Mouse (Mus musculus) MEL (cell line): Measurements from ENCODE around the gene Adamts16. TPM values are rescaled to one million over a fixed set of nuclear protein-coding genes. Genes with fewer than 3 reads are reported as not detected.

ENCODE experiments used
- DNase-seq: peaks from one replicate; pipeline ENCODE4 v3.0.0; 2011; ENCODE audit warnings: low read depth, low spot score
- H3K27ac ChIP-seq: 2 replicates; pipeline ENCODE4 v1.5.1; 2012; ENCODE audit warnings: low read depth, mild to moderate bottlenecking, control low read depth, low read length, moderate library complexity; ENCODE audit not compliant: control insufficient read depth
- H3K27me3 ChIP-seq, 2 experiments: fragments of 150-350 bp in 1 of 2; sonication (generic) in 1 of 2; 2 replicates each; pipeline ENCODE4 v1.6.1; 2012; ENCODE audit warnings: low read length in 2 of 2, mild to moderate bottlenecking in 2 of 2, improper control_type of control experiment in 1 of 2, moderate library complexity in 1 of 2; ENCODE audit not compliant: insufficient read depth in 2 of 2, control insufficient read depth in 1 of 2
- H3K36me3 ChIP-seq, 2 experiments: 2 replicates each; pipeline ENCODE4 v1.6.1; 2012 to 2014; ENCODE audit warnings: low read length in 2 of 2, improper control_type of control experiment in 1 of 2, inconsistent platforms in 1 of 2, mild to moderate bottlenecking in 1 of 2; ENCODE audit not compliant: insufficient read depth in 2 of 2, control insufficient read depth in 1 of 2
- H3K4me1 ChIP-seq, 2 experiments: fragments of 150-350 bp in 1 of 2; sonication (generic) in 1 of 2; 2 replicates each; pipeline ENCODE4 v1.6.1; 2012; ENCODE audit warnings: low read length in 2 of 2, improper control_type of control experiment in 1 of 2, mild to moderate bottlenecking in 1 of 2; ENCODE audit not compliant: insufficient read depth in 2 of 2, control insufficient read depth in 1 of 2
- H3K4me3 ChIP-seq, 2 experiments: fragments of 150-350 bp in 1 of 2; sonication (generic) in 1 of 2; 2 replicates each; pipeline ENCODE4 v1.5.1; 2012; ENCODE audit warnings: low read depth in 2 of 2, low read length in 2 of 2, mild to moderate bottlenecking in 2 of 2, moderate library complexity in 2 of 2, control low read depth in 1 of 2, improper control_type of control experiment in 1 of 2; ENCODE audit not compliant: control insufficient read depth in 1 of 2, insufficient read depth in 1 of 2
- H3K79me2 ChIP-seq: 2 replicates; pipeline ENCODE4 v1.6.1; 2012; ENCODE audit warnings: mild to moderate bottlenecking, low read length, moderate library complexity; ENCODE audit not compliant: control insufficient read depth, poor library complexity, insufficient read depth
- H3K9ac ChIP-seq: 2 replicates; pipeline ENCODE4 v1.6.1; 2012; ENCODE audit warnings: low read depth, mild to moderate bottlenecking, control low read depth, low read length, moderate library complexity; ENCODE audit not compliant: control insufficient read depth, poor library complexity, severe bottlenecking
- H3K9me3 ChIP-seq: fragments of 150-350 bp; sonication (generic); replicated peaks from 2 replicates; pipeline ENCODE4 v1.6.1; 2012; ENCODE audit warnings: mild to moderate bottlenecking, low read length, improper control_type of control experiment, moderate library complexity; ENCODE audit not compliant: insufficient read depth
- BHLHE40 ChIP-seq: IDR thresholded peaks from 2 replicates; pipeline ENCODE4 v1.6.1; 2012; ENCODE audit warnings: low read depth, mild to moderate bottlenecking, inconsistent platforms, low read length, improper control_type of control experiment, borderline replicate concordance
- CHD2 ChIP-seq: IDR thresholded peaks from 2 replicates; pipeline ENCODE4 v1.6.1; 2011; ENCODE audit warnings: low read length, improper control_type of control experiment
- E2F4 ChIP-seq: IDR thresholded peaks from 2 replicates; pipeline ENCODE4 v1.6.1; 2011; ENCODE audit warnings: low read depth, low read length, improper control_type of control experiment, borderline replicate concordance
- EP300 ChIP-seq, 2 experiments: IDR thresholded peaks; 2 replicates each; pipeline ENCODE4 v1.6.1; 2011; ENCODE audit warnings: improper control_type of control experiment in 2 of 2, low read length in 2 of 2, low read depth in 1 of 2, mild to moderate bottlenecking in 1 of 2
- GABPA ChIP-seq: IDR thresholded peaks from 2 replicates; pipeline ENCODE4 v1.6.1; 2012; ENCODE audit warnings: low read depth, mild to moderate bottlenecking, inconsistent platforms, low read length, improper control_type of control experiment, moderate library complexity
- GATA1 ChIP-seq: IDR thresholded peaks from 2 replicates; pipeline ENCODE4 v1.6.1; 2011; ENCODE audit warnings: low read depth, low read length, improper control_type of control experiment
- HCFC1 ChIP-seq: IDR thresholded peaks from 2 replicates; pipeline ENCODE4 v1.6.1; 2012; ENCODE audit warnings: low read depth, mild to moderate bottlenecking, inconsistent platforms, low read length, improper control_type of control experiment, moderate library complexity
- JUND ChIP-seq: IDR thresholded peaks from 2 replicates; pipeline ENCODE4 v1.6.1; 2011; ENCODE audit warnings: low read depth, mild to moderate bottlenecking, improper control_type of control experiment, low read length
- MAFK ChIP-seq: IDR thresholded peaks from 2 replicates; pipeline ENCODE4 v1.6.1; 2011; ENCODE audit warnings: low read depth, mild to moderate bottlenecking, low read length, improper control_type of control experiment, borderline replicate concordance
- MAZ ChIP-seq: IDR thresholded peaks from 2 replicates; pipeline ENCODE4 v1.6.1; 2012; ENCODE audit warnings: low read depth, mild to moderate bottlenecking, inconsistent platforms, low read length, improper control_type of control experiment
- MXI1 ChIP-seq: IDR thresholded peaks from 2 replicates; pipeline ENCODE4 v1.6.1; 2011; ENCODE audit warnings: mild to moderate bottlenecking, low read depth, low read length, improper control_type of control experiment
- MYB ChIP-seq: IDR thresholded peaks from 2 replicates; pipeline ENCODE4 v1.6.1; 2011; ENCODE audit warnings: mild to moderate bottlenecking, low read depth, low read length, improper control_type of control experiment
- MYC ChIP-seq: IDR thresholded peaks from 2 replicates; pipeline ENCODE4 v1.6.1; 2011; ENCODE audit warnings: low read depth, mild to moderate bottlenecking, low read length, improper control_type of control experiment, moderate library complexity
- NELFE ChIP-seq: IDR thresholded peaks from 2 replicates; pipeline ENCODE4 v1.6.1; 2011; ENCODE audit warnings: low read depth, low read length, improper control_type of control experiment
- NRF1 ChIP-seq: IDR thresholded peaks from 2 replicates; pipeline ENCODE4 v1.6.1; 2014; ENCODE audit warnings: low read depth, mild to moderate bottlenecking, inconsistent platforms, low read length, improper control_type of control experiment, moderate library complexity; ENCODE audit not compliant: poor library complexity, insufficient read depth, severe bottlenecking
- POLR2A ChIP-seq, 2 experiments: IDR thresholded peaks; 2 replicates each; pipeline ENCODE4 v1.6.1; 2011 to 2012; ENCODE audit warnings: low read length in 2 of 2, mild to moderate bottlenecking in 2 of 2, control low read depth in 1 of 2, improper control_type of control experiment in 1 of 2, low read depth in 1 of 2, moderate library complexity in 1 of 2; ENCODE audit not compliant: control insufficient read depth in 1 of 2, insufficient read depth in 1 of 2, poor library complexity in 1 of 2
- POLR2AphosphoS2 ChIP-seq: IDR thresholded peaks from 2 replicates; pipeline ENCODE4 v1.6.1; 2011; ENCODE audit warnings: low read length, improper control_type of control experiment
- RAD21 ChIP-seq: IDR thresholded peaks from 2 replicates; pipeline ENCODE4 v1.6.1; 2011; ENCODE audit warnings: mild to moderate bottlenecking, low read depth, low read length, improper control_type of control experiment
- RCOR1 ChIP-seq: IDR thresholded peaks from 2 replicates; pipeline ENCODE4 v1.6.1; 2012; ENCODE audit warnings: low read depth, mild to moderate bottlenecking, inconsistent platforms, low read length, improper control_type of control experiment
- SIN3A ChIP-seq: IDR thresholded peaks from 2 replicates; pipeline ENCODE4 v1.6.1; 2012; ENCODE audit warnings: low read length, improper control_type of control experiment, inconsistent platforms
- TAL1 ChIP-seq: IDR thresholded peaks from 2 replicates; pipeline ENCODE4 v1.6.1; 2012; ENCODE audit warnings: mild to moderate bottlenecking, inconsistent platforms, low read length, moderate library complexity, mixed read lengths
- TBP ChIP-seq: IDR thresholded peaks from 2 replicates; pipeline ENCODE4 v1.8.0; 2011; ENCODE audit warnings: low read depth, low read length, improper control_type of control experiment
- UBTF ChIP-seq: IDR thresholded peaks from 2 replicates; pipeline ENCODE4 v1.6.1; 2012; ENCODE audit warnings: low read depth, mild to moderate bottlenecking, inconsistent platforms, low read length, improper control_type of control experiment, moderate library complexity, borderline replicate concordance; ENCODE audit not compliant: insufficient read depth
- USF1 ChIP-seq: IDR thresholded peaks from 2 replicates; pipeline ENCODE4 v1.6.1; 2014; ENCODE audit warnings: low read depth, mild to moderate bottlenecking, inconsistent platforms, low read length, improper control_type of control experiment, moderate library complexity
- USF2 ChIP-seq, 2 experiments: IDR thresholded peaks; 2 replicates each; pipeline ENCODE4 v1.6.1; 2011 to 2012; ENCODE audit warnings: improper control_type of control experiment in 2 of 2, low read length in 2 of 2, borderline replicate concordance in 1 of 2, inconsistent platforms in 1 of 2, low read depth in 1 of 2, mild to moderate bottlenecking in 1 of 2; ENCODE audit not compliant: insufficient read depth in 1 of 2
- ZC3H11A ChIP-seq: IDR thresholded peaks from 2 replicates; pipeline ENCODE4 v1.6.1; 2012; ENCODE audit warnings: low read depth, mild to moderate bottlenecking, inconsistent platforms, low read length, improper control_type of control experiment
- polyA plus RNA-seq, 2 experiments: library from polyadenylated mRNA; stranded (reverse) in 1 of 2; unstranded in 1 of 2; fragments of >175 nt in 1 of 2; fragments of >200 nt in 1 of 2; gene quantifications; 2 replicates each; pipeline versions ENCODE4 v1.2.1 to v1.2.4; 2012; ENCODE audit warnings: low replicate concordance in 2 of 2, low read depth in 1 of 2; ENCODE audit not compliant: insufficient read length in 2 of 2, insufficient read depth in 1 of 2, missing spikeins in 1 of 2
- total RNA-seq: library from RNA; depleted of rRNA; stranded (reverse); fragments of 300-350 nt; gene quantifications from 2 replicates; pipeline ENCODE4 v1.2.3, GENCODE M21; 2012

Adamts16 gene
- total and polyA plus RNA-seq, 3 experiments = not detected

DNA sequence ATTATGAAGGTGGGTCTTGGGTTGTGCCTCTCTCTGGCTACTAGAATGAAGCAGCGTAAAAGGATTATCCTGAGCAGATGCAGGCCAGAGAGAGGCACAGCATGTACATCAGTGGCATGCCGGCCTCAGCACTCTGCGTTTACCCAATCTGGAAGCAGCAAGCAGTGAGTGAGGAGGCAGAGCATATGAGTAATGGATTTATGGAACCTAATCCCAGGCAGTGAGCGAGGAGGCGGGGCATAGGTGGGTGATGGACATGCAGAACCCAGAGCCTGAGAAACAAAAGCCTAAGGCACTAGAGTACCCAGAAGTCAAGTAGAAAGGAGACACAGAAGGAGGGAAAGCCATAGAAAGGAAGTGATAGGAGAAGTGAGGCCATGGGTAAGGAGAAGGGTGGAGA lies 107.0 kb downstream of the Adamts16 start:
- H3K27me3 ChIP-seq = no peaks in the 10 kb centered on the region
- DNase-seq = no peak
- no peak overlapping the region for H3K27ac ChIP-seq
- H3K36me3 ChIP-seq = no peaks in the 10 kb centered on the region
- no peak overlapping the region for H3K4me3 ChIP-seq
- no peak overlapping the region for H3K9ac ChIP-seq
- H3K79me2 ChIP-seq = no peaks in the 10 kb centered on the region
- no peaks in the 10 kb centered on the region for H3K4me1 ChIP-seq
- no peak for TF ChIP-seq HCFC1
- TF ChIP-seq RCOR1 = no peak
- no peak for TF ChIP-seq TBP
- no peak for TF ChIP-seq MAFK
- TF ChIP-seq GATA1 = no peak
- no peak for TF ChIP-seq BHLHE40
- no peak for TF ChIP-seq POLR2AphosphoS2
- no peak for TF ChIP-seq NELFE
- TF ChIP-seq MAZ = no peak
- TF ChIP-seq ZC3H11A = no peak
- TF ChIP-seq NRF1 = no peak
- TF ChIP-seq, all 39 proteins: peak for 0
- no peaks in the 10 kb centered on the region for H3K9me3 ChIP-seq

- H3K9me3 ChIP-seq = no peaks in the 10 kb centered on the region
- H3K36me3 ChIP-seq = no peaks in the 10 kb centered on the region
- TF ChIP-seq SIN3A (no peak), USF2 (IDR thresholded peaks at IDR 0.05; ENCODE audit: borderline replicate concordance in 1 of 2, insufficient read depth in 1 of 2, low read depth in 1 of 2, low read length in 2 of 2) (no peak), MYB (no peak), TAL1 (no peak), E2F4 (no peak), GATA1 (no peak), RAD21 (no peak), POLR2A (IDR thresholded peaks at IDR 0.05; ENCODE audit: control insufficient read depth in 1 of 2, insufficient read depth in 1 of 2, low read depth in 1 of 2, low read length in 2 of 2, poor library complexity in 1 of 2) (no peak), EP300 (IDR thresholded peaks at IDR 0.05; ENCODE audit: low read depth in 1 of 2, low read length in 2 of 2) (no peak), MAFK (no peak), UBTF (no peak), JUND (no peak), NELFE (no peak), HCFC1 (no peak), CHD2 (no peak), MYC (no peak), USF1 (no peak), GABPA (no peak), MXI1 (no peak)
- TF ChIP-seq, all 39 proteins: peak for 0
- Histone ChIP-seq H3K27ac (no peak overlapping the region), H3K4me1 (no peaks in the 10 kb centered on the region), H3K4me3 (no peak overlapping the region), H3K9ac (no peak overlapping the region), H3K79me2 (no peaks in the 10 kb centered on the region), H3K27me3 (no peaks in the 10 kb centered on the region)
- DNase-seq = no peak
Measured at GRCm38 (mm10) chr13:70733911-70734310, 107.7 kb downstream of the Adamts16 start.
